Mouse (Mus musculus) cerebellum, postnatal 14 days (tissue): ENCODE measurements at regions not wholly inside any gene's neighbourhood (a gene's known extent, or its start where the extent isn't known, plus 50 kb on each side); places are given as distances from the start of the nearest gene placed in this dataset.
A peak's percentile ranks its signal among the peaks of the same experiment; 100 is the strongest.
"Not testable (repeated sequence)": the region's sequence is repeated elsewhere in the genome, so short reads cannot be mapped to it uniquely, and the experiment has no call there.

Source experiments
- DNase-seq, 2 experiments: peaks; one replicate each; pipeline ENCODE4 v3.0.0; 2021; ENCODE audit warnings: mixed read lengths in 2 of 2

- DNase-seq = peak; percentile 33 to 35
These were observed 209.9 kb downstream of the Med10 start for GRCm38 (mm10) chr13:70012123-70012522.

GRCm38 (mm10) chr13:70015183-70015582 lies 213.0 kb downstream of the Med10 start:
- no peak for DNase-seq

GRCm38 (mm10) chr13:70017535-70017934 lies 215.3 kb downstream of the Med10 start:
- peak; percentile 19 to 21 for DNase-seq

- DNase-seq = no peak
These were observed 218.0 kb downstream of the Med10 start for GRCm38 (mm10) chr13:70019999-70020838.

- DNase-seq = no peak
These were observed 231.1 kb downstream of the Med10 start for GRCm38 (mm10) chr13:70033249-70033648.

GRCm38 (mm10) chr13:70033763-70034162 lies 231.6 kb downstream of the Med10 start:
- DNase-seq = no peak

- peak in 1 of 2 experiments; percentile 18 for DNase-seq
These were observed 235.9 kb downstream of the Med10 start for GRCm38 (mm10) chr13:70037985-70038667.

GRCm38 (mm10) chr13:70057920-70058319 lies 255.7 kb downstream of the Med10 start:
- DNase-seq = no peak

GRCm38 (mm10) chr13:70061363-70061945 lies 259.3 kb downstream of the Med10 start:
- no peak for DNase-seq

- DNase-seq = no peak
These were observed 271.5 kb downstream of the Med10 start for GRCm38 (mm10) chr13:70073655-70074054.

- peak; percentile 10 to 17 for DNase-seq
These were observed 273.2 kb downstream of the Med10 start for GRCm38 (mm10) chr13:70075353-70075752.

GRCm38 (mm10) chr13:70081108-70081507 lies 278.9 kb downstream of the Med10 start:
- no peak for DNase-seq

GRCm38 (mm10) chr13:70092886-70093285 lies 290.7 kb downstream of the Med10 start:
- no peak for DNase-seq

GRCm38 (mm10) chr13:70093970-70094369 lies 291.8 kb downstream of the Med10 start:
- no peak for DNase-seq

- DNase-seq = peak; percentile 64 to 69
These were observed 294.5 kb downstream of the Med10 start for GRCm38 (mm10) chr13:70096430-70097301.

- DNase-seq = not testable (repeated sequence)
These were observed 297.9 kb downstream of the Med10 start for GRCm38 (mm10) chr13:70100091-70100490.

- DNase-seq = no peak
These were observed 300.8 kb downstream of the Med10 start for GRCm38 (mm10) chr13:70103021-70103420.

GRCm38 (mm10) chr13:70103491-70103890 lies 301.3 kb downstream of the Med10 start:
- not testable (repeated sequence) for DNase-seq

- DNase-seq = no peak
These were observed 301.7 kb downstream of the Med10 start for GRCm38 (mm10) chr13:70103903-70104302.

- DNase-seq = no peak
These were observed 313.4 kb downstream of the Med10 start for GRCm38 (mm10) chr13:70115576-70115975.

GRCm38 (mm10) chr13:70124860-70125545 lies 322.8 kb downstream of the Med10 start:
- DNase-seq = no peak

GRCm38 (mm10) chr13:70127310-70127709 lies 325.1 kb downstream of the Med10 start:
- DNase-seq = no peak
